Mouse (Mus musculus) neural tube, embryonic 14.5 days (tissue): ENCODE measurements around the gene Rln3. TPM values are rescaled to one million over a fixed set of nuclear protein-coding genes. Genes with fewer than 3 reads are reported as not detected.

Experiments used
- ATAC-seq: fragments of 200-750 bp; cut with Nextera tagmentation; 2 replicates; pipeline ENCODE4 v1.8.0; 2017; ENCODE audit warnings: low read depth, mild to moderate bottlenecking, moderate TSS enrichment, moderate library complexity
- H3K27ac ChIP-seq: fragments of 300-500 bp; sonication (generic); 2 replicates; pipeline ENCODE4 v1.5.1; 2014; ENCODE audit warnings: low read depth, mild to moderate bottlenecking, control low read depth, low read length, moderate library complexity, mixed read lengths
- H3K27me3 ChIP-seq: fragments of 300-500 bp; sonication (generic); 2 replicates; pipeline ENCODE4 v1.6.1; 2014; ENCODE audit warnings: low read length; ENCODE audit not compliant: control insufficient read depth, insufficient read depth
- H3K36me3 ChIP-seq: fragments of 300-500 bp; sonication (generic); 2 replicates; pipeline ENCODE4 v1.6.1; 2014; ENCODE audit warnings: low read length, mixed read lengths; ENCODE audit not compliant: control insufficient read depth, insufficient read depth
- H3K4me1 ChIP-seq: fragments of 300-500 bp; sonication (generic); 2 replicates; pipeline ENCODE4 v1.6.1; 2014; ENCODE audit warnings: low read length; ENCODE audit not compliant: control insufficient read depth, insufficient read depth
- H3K4me2 ChIP-seq: fragments of 300-500 bp; sonication (generic); 2 replicates; pipeline ENCODE4 v1.6.1; 2014; ENCODE audit warnings: mild to moderate bottlenecking, low read depth, low read length, control low read depth
- H3K4me3 ChIP-seq: fragments of 300-500 bp; sonication (generic); 2 replicates; pipeline ENCODE4 v1.5.1; 2014; ENCODE audit warnings: low read depth, low read length, control low read depth, mixed read lengths
- H3K9ac ChIP-seq: fragments of 300-500 bp; sonication (generic); replicated peaks from 2 replicates; pipeline ENCODE4 v1.6.1; 2014; ENCODE audit warnings: low read depth, mild to moderate bottlenecking, control low read depth, low read length, mixed read lengths
- H3K9me3 ChIP-seq: fragments of 300-500 bp; sonication (generic); 2 replicates; pipeline ENCODE4 v1.6.1; 2016; ENCODE audit warnings: low read length; ENCODE audit not compliant: control insufficient read depth
- WGBS: fragments of 180-500 bp; shearing (Covaris S2); extraction: QIAGEN DNeasy Blood & Tissue Kit; methylation state at CpG from one replicate; pipeline ENCODE4 v1.1.7; 2014; 5-methylcytosine and 5-hydroxymethylcytosine counted together
- polyA plus RNA-seq: library from polyadenylated mRNA; unstranded; fragments of >200 nt; fragmentation: Nextera tagmentation; extraction: Ambion mirVana; gene quantifications from 2 replicates; pipeline ENCODE4 v1.2.1, GENCODE M21; 2014

Gene Rln3
- polyA plus RNA-seq: 0.82 and 0.91 TPM in 2 replicates

DNA sequence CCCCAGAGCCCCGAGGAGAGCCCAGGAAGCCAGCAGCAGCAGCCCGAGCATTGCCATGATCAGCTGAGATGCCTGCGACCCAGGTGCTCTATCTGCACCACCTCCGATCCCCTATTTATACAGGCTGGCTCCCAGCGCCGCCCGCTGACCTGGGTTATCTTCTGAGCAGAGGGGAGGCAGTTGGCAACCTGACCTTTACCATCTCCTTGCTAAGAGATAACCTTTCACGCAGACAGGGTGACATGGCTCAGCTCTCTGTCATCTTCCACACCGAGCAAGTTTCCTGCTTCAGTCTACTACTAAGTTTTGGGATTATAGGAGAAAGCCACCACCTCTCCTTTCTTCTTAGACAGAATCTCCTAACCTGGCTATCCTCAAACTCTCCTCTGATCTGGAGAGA is at the start of gene Rln3:
Rln3 (minus strand) TSS at position 101 of the 400 bp plus-strand sequence.
- no peak for ATAC-seq
- Histone ChIP-seq H3K4me3 (no peak within 1 kb of the TSS), H3K27me3 (peaks cover 28% of the 10 kb centered on the region), H3K4me2 (no peak within 1 kb of the TSS), H3K9ac (no peak within 1 kb of the TSS), H3K4me1 (no peaks in the 10 kb centered on the region), H3K27ac (no peak within 1 kb of the TSS), H3K36me3 (no peaks in the 10 kb centered on the region), H3K9me3 (no peaks in the 10 kb centered on the region)
- WGBS: 6% methylated on average over 9 of the region's 9 CpGs

DNA sequence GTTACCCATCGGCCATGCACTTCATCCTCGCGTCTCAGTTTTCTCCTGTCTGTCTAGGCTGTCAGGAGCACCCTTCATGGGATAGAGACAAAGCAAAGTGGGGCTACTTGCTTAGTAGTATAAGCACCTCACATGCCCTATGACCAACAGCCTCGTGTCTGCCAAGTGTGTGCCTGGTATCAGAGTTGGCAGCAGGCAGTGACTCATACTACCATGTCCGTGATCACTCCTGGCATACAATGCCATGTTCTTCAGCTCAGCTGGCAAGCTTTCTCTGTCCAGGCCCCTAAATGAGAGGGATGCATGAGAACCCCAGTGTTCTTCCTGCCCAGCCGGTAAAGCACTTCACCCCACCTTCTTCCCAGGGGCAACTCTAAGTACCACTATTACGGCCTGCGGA is 45.8 kb upstream of the Rln3 start:
- no peaks in the 10 kb centered on the region for H3K9me3 ChIP-seq
- no peak overlapping the region for H3K4me3 ChIP-seq
- H3K9ac ChIP-seq: no peak overlapping the region
- H3K36me3 ChIP-seq: peaks cover 55% of the 10 kb centered on the region
- ATAC-seq: no peak
- H3K27me3 ChIP-seq: no peaks in the 10 kb centered on the region
- H3K27ac ChIP-seq: no peak overlapping the region
- 91% methylated on average over 8 of the region's 8 CpGs for WGBS
- H3K4me1 ChIP-seq: no peaks in the 10 kb centered on the region
- no peak overlapping the region for H3K4me2 ChIP-seq

DNA sequence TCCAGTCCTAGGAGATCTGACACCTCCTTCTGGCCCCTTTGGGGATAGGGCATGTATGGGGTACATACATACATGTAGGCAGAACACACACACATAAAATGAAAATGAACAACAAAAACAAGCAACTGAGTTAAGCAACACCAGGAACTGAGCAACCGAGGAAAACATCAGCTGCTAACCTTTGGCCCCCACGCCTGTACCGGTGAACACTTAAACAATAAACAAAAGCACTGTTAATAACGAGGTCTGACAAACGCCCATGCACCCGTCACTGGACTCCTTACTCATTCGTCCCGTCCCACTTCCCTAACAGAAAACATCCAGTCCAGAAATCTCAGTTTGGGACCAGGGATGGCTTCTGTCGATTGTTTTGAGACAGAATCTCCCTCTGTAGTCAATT is 44.5 kb upstream of the Rln3 start:
- ATAC-seq: no peak
- no peaks in the 10 kb centered on the region for H3K4me1 ChIP-seq
- no peaks in the 10 kb centered on the region for H3K9me3 ChIP-seq
- no peak overlapping the region for H3K4me2 ChIP-seq
- no peak overlapping the region for H3K27ac ChIP-seq
- no peaks in the 10 kb centered on the region for H3K27me3 ChIP-seq
- H3K9ac ChIP-seq: no peak overlapping the region
- whole genome bisulfite sequencing: 89% methylated on average over 9 of the region's 9 CpGs
- H3K36me3 ChIP-seq: peaks cover 47% of the 10 kb centered on the region
- H3K4me3 ChIP-seq: no peak overlapping the region

DNA sequence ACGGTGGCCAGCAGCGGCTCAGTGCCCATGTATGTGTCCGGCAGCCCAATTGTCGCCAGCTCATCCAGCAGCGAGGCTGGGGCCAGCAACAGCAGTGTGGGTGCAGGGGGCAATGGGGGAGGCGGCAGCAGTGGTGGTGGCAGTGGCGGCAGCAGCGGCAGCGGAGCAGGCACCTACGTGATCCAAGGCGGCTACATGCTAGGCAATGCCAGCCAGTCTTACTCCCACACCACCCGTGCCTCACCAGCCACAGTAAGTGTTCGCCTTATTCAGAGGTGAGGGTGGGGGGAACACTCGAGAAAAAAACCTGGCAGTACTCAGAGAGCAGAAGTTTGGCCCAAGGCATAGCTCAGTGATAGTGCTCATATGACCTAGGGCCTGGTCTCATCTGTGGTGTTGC is 43.0 kb upstream of the Rln3 start:
- Histone ChIP-seq H3K4me1 (no peaks in the 10 kb centered on the region), H3K4me3 (no peak overlapping the region), H3K36me3 (peaks cover 42% of the 10 kb centered on the region), H3K4me2 (no peak overlapping the region), H3K9me3 (no peaks in the 10 kb centered on the region), H3K9ac (no peak overlapping the region), H3K27ac (no peak overlapping the region), H3K27me3 (no peaks in the 10 kb centered on the region)
- WGBS: 98% methylated on average over 14 of the region's 14 CpGs
- ATAC-seq: no peak

DNA sequence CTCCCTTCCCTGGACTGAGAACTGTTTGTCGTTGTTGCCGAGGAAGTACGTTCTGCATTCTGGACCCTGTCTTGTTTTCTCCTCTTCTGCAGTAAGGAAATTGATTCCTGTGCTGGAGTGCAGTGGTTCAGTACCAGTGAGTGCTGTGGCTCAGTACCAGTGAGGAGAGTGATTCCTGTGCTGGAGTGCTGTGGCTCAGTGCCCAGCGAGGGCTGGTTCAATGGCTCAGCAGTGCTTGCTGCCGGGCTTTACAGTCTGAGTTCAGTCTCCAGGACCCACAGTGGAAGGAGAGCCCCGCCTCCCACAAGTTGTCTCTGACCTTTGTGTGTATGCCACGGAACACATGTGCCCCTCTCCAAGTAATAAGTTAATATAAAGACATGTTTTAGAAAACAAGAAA is 42.4 kb upstream of the Rln3 start:
- H3K9ac ChIP-seq: no peak overlapping the region
- H3K4me1 ChIP-seq: no peaks in the 10 kb centered on the region
- H3K27me3 ChIP-seq: no peaks in the 10 kb centered on the region
- no peak overlapping the region for H3K4me2 ChIP-seq
- H3K27ac ChIP-seq: no peak overlapping the region
- H3K9me3 ChIP-seq: no peaks in the 10 kb centered on the region
- H3K4me3 ChIP-seq: no peak overlapping the region
- no peak for ATAC-seq
- peaks cover 44% of the 10 kb centered on the region for H3K36me3 ChIP-seq
- WGBS: 92% methylated on average over 7 of the region's 7 CpGs

DNA sequence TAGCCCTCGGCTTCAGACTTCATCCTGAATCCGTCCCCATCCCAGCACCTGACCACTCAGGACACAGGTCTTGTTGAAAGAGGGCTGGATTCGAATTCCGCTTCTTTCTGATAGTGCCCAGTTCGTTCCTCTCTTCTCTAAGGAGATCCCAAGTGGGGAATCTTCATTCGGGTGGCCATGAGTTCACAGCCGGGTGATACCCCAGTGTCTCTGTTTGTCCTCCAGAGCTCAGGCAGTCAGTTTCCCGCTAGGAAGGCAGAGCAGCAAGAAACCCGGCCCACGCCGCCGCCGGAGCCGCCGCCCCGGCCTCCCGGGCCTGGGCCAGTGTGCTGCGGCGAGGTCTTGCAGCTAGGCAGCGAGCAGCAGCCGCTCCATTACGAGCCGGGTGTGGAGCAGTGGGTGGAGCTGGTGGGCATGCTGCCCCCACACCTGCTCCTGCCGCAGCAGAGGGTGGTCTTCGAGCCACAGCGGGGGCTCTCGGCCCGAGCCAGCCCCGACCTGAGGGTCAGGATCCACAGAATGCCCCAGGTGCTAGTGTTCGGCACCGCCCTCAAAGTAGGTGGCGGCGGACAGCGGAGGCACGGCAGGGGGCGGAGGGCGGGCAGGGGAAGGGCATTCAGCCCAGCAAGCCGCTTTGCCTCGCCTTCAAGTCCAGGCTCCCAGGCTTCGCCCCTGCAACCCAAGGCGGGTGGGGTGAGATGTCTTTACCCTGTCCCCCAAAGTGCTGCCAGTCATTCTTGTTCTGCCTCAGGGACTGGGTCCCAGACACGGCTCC is 39.7 kb upstream of the Rln3 start:
- H3K27me3 ChIP-seq: no peaks in the 10 kb centered on the region
- WGBS: 35% methylated on average over 42 of the region's 42 CpGs
- H3K9ac ChIP-seq: no peak overlapping the region
- H3K4me1 ChIP-seq: no peaks in the 10 kb centered on the region
- H3K36me3 ChIP-seq: peaks cover 41% of the 10 kb centered on the region
- H3K4me2 ChIP-seq: no peak overlapping the region
- no peak overlapping the region for H3K4me3 ChIP-seq
- no peak for ATAC-seq
- no peaks in the 10 kb centered on the region for H3K9me3 ChIP-seq
- H3K27ac ChIP-seq: no peak overlapping the region

DNA sequence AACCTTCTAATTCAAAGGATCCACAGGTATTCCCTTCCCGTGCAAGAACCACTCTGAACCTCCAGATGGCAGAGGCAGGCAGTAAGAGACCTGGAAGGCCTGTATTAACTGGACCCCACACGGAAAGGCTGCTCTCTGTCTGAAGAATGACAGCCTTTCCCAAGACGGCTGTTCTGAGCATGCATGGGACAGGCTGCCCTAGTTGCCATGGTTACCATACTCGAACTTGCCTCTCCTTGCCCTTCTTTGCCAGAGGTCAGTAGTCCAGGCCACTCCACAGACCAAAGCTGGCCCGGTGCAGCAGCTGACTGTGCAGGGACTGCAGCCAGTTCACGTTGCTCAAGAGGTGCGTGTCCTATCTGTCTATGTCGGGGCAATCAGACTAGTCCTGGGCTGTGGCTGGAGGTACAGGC is 39.0 kb upstream of the Rln3 start:
- 24% methylated on average over 8 of the region's 8 CpGs for WGBS
- H3K27ac ChIP-seq: no peak overlapping the region
- no peak overlapping the region for H3K4me2 ChIP-seq
- H3K27me3 ChIP-seq: no peaks in the 10 kb centered on the region
- H3K36me3 ChIP-seq: peaks cover 35% of the 10 kb centered on the region
- ATAC-seq: no peak; the same call in 1 of the 2 replicates
- H3K4me1 ChIP-seq: no peaks in the 10 kb centered on the region
- no peak overlapping the region for H3K4me3 ChIP-seq
- H3K9me3 ChIP-seq: no peaks in the 10 kb centered on the region
- no peak overlapping the region for H3K9ac ChIP-seq

DNA sequence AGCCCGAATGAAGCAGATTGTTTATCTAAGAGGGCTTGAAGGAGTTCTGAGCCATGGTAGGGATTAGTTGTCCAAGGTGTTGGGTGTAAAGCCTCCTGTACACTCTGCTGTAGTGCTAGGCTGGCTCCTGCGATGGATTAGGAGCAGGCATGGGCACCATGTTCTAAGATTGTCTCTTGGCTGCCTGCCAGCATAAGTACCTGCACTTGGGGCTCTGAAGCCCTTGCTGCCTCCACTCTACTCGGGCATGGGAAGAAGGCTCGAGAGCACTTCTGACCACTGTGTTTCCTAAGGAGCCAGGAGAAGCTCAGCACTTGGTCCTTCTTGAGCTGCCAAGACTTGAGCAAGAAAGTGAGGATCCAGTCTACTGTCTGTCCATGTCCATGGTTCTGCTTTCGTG is 34.4 kb upstream of the Rln3 start:
- Histone ChIP-seq H3K4me1 (no peaks in the 10 kb centered on the region), H3K4me3 (no peak overlapping the region), H3K27ac (no peak overlapping the region), H3K9ac (no peak overlapping the region), H3K4me2 (no peak overlapping the region), H3K36me3 (peaks cover 17% of the 10 kb centered on the region), H3K9me3 (no peaks in the 10 kb centered on the region), H3K27me3 (no peaks in the 10 kb centered on the region)
- ATAC-seq: no peak
- WGBS: 93% methylated on average over 5 of the region's 5 CpGs

DNA sequence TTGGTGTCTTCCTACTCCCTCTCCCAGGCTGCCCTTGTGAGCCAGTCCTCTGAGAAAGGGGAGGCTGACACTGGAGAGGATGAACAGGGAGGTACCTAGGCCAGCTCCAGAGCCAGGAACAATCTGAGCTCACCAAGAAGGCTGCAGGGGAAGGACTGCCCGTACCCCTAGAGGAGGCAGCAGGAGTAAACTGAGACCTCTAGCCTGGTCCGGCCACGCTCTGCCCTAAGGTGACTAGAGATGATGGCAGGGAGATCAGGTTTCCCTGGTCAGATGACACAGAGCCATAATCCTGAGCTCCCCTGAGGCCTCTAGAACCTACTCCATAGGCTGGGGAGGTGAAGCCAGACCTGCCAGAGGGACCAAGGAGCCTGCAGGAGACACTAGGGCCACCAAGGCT is 32.0 kb upstream of the Rln3 start:
- Histone ChIP-seq H3K27me3 (no peaks in the 10 kb centered on the region), H3K4me3 (no peak overlapping the region), H3K9me3 (no peaks in the 10 kb centered on the region), H3K4me2 (no peak overlapping the region), H3K9ac (no peak overlapping the region), H3K4me1 (peaks cover 12% of the 10 kb centered on the region), H3K27ac (no peak overlapping the region), H3K36me3 (peaks cover 7% of the 10 kb centered on the region; the same call in 1 of the 2 replicates)
- 79% methylated on average over 3 of the region's 3 CpGs for WGBS
- ATAC-seq: no peak
